Mouse (Mus musculus): ENCODE measurements around the gene Rtn1. TPM values are rescaled to one million over a fixed set of nuclear protein-coding genes. Genes with fewer than 3 reads are reported as not detected.

Rtn1 gene
- total RNA-seq, 2 experiments from 2014 or later = 12.4 TPM

DNA sequence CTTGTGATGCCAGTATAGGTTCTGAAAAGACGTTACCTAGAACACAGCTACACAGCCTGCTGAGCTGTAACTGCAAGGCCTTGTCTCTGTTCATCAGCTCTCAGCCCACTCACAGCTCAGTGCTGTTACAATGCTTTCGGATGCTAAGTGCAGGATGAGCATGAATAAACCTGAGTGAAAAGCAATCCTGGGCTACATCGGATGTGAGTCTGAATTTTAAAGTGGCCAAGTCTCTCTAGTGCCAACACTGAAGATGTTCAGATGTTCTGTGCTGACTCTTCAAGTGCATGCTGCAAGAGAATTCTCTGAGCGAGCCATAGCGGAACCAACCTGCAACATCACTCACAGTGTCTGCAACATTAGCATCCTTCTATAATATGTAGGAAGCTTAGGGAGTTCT lies 32.5 kb downstream of the Rtn1 start:
- no peak for DNase-seq
- intact Hi-C loops (cut with DNase I) = no loop called here

DNA sequence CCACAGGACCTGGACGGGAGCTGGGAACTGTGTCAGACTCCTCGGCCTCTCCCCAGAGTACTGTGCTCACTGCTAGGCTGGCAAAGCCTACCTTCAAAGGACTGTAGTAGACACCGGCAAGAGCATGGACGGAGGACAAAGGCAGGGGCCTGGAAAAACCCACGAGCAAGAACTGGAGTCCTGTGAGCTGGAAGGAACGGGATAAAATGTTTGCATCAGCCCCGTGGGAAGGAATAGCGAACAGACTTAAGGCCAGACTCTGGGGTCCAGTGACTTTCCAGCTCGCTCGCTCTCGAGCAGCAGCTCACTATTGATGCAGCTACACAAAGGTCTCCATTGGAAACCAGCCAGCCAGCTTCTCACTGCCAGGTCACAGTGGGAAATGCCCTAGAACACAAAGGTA lies 34.0 kb downstream of the Rtn1 start:
- intact Hi-C loops (cut with DNase I) = no loop called here
- DNase-seq = no peak

DNA sequence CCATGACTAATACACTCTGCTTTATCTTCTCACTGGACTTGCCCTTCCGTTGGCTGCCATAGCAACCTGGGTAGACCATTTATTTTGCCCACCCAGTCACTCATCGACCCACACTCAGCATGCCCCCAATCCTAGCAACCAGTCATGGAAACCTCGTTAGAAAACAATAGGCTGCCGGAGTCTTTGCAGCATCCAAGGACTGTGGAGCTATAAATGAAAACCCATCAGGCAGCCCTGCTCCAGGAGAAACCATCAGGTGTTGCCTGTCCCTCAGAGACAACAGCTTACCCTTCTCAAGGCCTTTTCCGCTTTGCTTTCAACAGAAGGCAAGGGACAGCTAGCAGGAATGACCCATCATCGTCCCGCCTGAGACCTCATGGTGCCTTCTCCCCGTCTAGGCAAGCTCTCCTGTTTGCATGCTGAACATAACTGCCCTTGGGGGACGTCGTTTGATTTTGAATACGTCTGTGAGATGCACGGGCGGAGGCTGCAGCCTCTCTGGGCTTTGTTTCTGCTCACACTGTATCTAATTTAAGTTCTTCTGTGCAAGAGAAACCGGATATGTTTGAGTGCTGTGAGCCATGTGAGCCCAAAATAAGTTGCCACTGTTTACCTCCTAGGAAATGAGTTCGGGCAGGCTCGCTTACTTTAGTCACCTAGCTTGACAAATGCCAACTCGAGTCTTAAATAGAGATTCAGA lies 34.8 kb downstream of the Rtn1 start:
- intact Hi-C loops (cut with DNase I) = no loop called here
- no peak for DNase-seq

DNA sequence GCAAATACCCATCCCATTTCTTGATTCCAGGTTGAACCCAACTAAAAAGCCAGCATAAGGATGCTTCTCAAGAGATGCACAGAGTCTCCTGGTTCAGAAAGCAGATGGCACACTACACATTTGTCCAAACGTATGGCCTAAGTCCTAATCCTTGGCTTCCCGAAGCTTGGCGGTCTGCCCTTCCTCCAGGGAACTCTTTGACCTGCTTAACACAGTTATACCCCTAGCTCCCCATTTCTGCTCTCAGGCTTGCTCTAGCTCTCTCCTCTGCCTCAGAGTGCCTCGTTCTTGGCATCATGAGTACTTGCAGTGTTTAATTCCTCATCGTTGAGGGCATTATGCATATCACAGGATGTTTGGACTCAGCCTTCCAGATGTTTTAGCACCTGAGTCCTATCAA lies 38.8 kb downstream of the Rtn1 start:
- intact Hi-C loops (cut with DNase I) = no loop called here
- DNase-seq = no peak

DNA sequence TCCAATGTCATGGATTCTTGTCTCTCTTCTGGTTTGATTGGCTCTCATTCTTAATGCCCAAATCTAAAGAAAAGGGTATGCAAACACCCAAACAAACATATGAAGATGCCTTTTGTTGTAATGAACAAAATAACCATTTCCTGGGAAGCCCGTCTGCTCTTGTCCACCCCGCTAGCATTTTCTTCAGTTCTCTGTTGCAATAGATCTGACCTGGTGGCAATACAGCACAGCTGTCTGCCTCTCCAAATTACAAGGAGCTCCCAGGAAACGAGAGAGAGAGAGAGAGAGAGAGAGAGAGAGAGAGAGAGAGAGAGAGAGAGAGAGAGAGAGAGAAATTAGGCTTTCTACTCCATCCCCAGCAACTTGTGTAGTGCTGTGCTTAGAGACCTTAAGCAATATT lies 42.1 kb downstream of the Rtn1 start:
- no peak for DNase-seq
- intact Hi-C loops (cut with DNase I) = no loop called here

DNA sequence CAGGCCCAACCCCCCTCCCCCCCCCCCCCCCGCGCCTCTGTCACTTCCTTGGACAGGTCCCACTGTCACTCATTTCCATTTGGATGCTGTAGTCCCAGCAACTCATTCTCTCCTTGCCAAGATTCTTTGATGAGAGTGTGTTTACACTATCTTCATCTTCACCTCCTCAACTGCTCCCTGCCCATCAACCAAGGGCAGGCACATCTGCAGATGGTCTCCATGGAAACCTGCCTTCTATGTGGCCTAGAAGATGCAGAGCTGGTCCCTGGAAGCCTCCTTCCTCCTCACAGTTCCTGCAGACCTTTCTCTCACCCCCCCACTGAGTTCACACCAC lies 42.8 kb downstream of the Rtn1 start:
- intact Hi-C loops (cut with DNase I) = no loop called here
- no peak for DNase-seq

DNA sequence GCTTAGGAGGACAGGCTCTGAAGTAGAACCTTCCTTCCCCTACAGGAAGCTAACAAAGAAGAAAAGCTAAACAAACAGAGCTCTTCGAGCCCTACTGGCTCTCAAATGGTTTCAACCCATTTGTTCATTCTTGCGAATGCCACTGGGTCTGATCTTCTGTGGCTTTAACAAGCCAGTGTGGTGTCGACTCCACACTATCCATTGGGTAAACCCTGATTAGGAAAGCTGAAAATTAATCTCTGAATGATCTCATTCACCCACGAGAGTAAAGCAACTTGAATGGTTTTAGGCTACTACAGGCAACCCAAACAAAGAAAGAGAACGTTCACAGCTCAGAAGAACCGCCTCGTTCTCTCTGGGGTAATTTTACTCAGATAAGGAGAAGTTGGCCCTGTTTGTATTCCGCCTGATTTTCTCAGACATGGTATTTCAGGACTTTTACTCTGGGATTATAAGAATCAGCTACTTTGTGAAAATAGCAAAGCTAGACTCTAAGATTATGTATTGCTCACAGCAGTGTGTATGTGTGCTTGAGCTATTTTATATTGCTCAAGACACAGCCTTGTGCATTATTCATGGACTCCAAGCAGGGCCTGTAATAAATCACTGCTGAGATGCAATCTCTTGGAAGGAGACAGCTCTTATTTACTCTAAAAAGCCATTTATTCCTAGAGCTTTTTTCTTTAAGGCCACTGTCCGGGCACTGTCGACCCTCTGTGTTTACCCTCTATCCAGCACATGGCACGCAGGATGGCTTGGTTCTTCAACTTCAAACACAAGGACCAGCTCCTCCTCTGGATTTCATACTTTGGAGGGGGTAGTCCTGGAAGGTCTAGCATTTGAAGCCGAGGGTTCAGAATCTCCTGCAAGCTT lies 43.4 kb downstream of the Rtn1 start:
- intact Hi-C loops (cut with DNase I) = no loop called here
- DNase-seq = no peak

DNA sequence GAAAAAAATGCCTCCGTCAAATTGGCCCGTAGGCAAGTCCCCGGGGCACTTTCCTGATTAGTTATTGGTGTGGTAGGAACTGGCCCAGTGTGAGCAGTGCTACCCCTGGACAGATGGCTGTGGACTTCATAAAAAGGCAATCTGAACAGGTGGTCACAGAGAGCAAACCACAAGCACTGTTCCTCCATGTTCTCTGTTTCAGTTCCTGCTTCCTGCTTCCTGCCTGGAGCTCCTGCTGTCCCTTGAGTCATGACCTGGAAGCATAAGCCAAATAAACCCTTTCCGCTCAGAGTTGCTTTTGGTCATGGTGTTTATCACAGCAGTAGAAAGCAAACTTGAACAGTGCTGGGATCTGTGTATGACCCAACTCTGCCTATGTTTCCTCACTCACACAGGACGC lies 44.3 kb downstream of the Rtn1 start:
- intact Hi-C loops (cut with DNase I) = no loop called here
- DNase-seq = no peak

DNA sequence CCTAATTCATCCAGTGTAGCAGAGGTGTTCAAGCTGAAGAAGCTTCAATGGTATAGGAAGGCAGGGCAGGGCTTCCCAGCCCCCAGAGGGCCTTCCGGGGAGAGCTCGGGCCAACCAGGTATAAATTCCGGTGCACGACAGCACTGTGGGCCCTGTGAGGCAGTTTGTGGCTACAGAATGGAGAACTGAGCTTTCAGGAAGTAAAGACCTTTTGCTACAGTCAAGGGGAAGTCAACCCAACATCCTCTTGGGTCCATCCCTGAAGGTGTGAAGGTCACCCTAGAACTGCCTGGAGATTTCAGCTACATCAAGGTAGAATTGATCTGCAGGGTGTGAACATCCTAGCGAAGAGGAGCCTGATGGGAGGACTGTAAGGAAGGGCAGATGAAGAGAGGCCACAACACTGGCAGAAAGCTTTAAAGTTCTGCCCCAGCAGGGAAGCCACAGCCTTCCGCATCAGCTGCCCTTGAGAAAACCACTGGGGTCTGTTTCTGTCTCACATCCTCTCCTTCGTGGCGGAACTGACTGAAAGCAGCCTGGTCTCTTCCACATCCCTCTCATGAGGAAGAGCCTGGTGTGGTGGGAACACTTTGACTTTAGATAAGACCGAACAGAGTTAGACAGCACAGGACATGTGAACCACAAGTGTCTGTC lies 47.0 kb downstream of the Rtn1 start:
- no peak for DNase-seq
- intact Hi-C loops (cut with DNase I) = no loop called here

DNA sequence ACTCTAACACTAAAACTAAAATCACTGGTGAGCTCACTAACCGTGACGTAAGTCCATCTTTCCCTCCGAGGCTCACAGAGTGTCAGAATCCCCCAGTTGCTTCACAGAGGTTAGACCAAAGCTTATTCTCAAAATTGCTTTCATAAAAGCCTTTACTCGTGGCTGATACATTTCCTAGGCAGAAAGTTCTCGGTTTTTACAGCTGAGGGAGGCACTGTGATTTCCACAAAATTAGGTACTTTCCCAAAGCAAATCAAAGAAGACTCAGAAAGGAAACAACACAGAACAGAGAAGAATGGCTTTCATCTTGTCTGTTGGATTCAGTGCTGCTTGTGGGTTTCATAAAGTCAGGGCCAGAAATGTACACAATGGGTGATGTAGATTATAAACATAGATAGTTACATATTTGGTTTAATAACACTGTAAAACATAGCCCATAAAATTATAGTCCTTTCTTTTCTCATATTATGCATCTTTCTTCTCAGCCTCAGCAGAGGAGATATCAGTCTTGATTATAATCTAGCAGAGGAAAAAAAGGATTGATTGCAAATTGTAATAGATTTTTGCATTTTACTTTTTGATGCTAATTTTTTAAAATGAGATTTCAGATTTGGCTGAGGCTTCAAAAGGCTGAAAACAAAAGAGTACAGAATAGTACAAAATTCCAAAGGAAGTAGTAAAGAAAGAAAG lies 47.8 kb downstream of the Rtn1 start:
- intact Hi-C loops (cut with DNase I) = no loop called here
- DNase-seq = no peak

DNA sequence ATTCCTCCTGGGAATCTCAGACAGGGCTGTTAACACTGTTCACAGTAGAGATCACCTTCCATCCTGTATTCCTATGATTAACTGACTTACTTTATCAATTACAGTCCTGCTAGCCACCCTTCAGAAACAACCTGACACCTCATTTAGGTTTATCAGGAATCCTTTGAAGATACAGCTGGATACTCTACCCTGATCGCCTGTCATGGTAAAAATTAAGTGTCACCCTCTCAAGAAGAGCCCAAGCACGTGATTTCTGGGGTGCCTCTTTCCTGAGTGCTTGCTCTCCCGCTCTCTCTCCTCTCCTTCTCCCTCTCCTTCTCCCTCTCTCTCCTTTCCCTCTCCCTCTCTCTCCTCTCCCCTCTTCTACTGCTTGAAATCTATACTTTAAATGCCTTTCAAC lies 49.0 kb downstream of the Rtn1 start:
- intact Hi-C loops (cut with DNase I) = no loop called here

DNA sequence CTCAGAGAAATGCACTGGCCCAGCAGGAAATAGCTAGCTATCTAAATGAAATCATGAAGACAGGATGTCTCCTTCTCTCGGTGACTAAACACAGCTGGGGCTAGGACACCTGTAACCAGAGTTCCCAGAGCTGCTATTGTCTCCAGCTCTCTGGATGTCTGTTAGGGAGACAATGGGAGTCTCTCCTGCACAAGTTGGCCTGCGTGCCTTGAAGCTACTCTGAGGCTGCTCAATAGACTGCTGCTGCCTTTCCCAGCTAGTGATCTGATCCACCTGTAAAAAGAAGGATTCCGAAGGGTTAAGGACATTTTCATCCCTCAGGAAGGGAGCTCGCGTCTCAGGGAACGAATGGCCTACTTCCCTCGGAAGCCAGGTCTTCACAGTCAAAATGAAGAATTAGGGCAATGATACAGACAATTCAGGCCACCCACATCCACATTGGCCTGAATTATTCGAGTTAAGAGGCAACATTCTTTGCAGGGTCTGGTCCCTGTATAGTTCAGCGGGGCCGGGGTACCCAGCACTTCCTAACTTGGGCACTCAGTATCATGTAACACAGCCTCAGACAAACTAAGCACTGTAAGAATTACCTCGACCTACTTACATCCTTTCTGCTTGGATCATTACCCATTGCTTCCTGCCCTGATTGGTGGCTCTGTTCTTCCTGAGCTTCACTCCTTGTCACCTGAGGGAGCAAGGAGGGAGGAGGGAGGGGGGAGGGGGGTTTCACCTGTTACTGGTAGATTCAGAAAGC lies 51.0 kb downstream of the Rtn1 start:
- intact Hi-C loops (cut with DNase I) = no loop called here
- DNase-seq = no peak

More for the DNA sequence above, 49.0 kb downstream of the Rtn1 start:
- DNase-seq = no peak

DNA sequence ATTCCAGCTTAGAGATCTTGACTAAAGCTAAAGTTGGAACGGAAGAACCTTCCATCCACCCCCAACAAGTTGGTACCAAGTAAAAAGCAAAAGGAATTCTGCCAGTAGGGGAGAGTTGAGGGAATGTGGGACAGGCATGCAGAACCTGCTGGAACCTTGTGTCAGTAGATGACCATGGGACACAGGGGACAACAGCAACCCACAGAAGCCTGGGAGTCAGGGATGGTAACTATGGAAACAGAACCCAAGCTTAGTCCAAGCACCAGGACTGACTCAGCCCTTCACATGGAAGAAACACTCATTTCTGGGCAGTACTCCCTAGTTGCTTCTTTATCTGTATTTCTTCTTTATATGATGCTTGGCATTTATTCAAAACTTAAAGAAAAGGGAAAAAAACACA lies 54.6 kb downstream of the Rtn1 start:
- intact Hi-C loops (cut with DNase I) = no loop called here
- DNase-seq = no peak

DNA sequence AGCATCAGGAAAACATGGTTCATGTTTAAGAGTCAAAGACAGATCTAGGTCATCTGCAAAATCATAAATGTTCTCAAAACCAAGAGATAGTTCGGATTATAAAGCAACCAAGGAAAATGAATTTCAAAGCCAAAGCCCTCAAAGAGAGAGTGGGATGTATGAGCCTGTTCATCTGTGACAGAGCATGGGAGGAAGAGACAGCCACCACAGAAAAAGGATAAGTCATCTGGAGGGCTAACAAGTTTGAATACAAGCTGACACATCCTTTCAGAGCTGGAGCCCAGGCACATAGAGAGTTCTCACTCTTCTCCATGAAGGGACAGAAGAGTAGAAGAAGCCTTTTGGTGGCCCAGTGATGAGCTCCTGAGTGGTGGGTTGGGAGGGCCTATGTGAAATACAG lies 55.3 kb downstream of the Rtn1 start:
- intact Hi-C loops (cut with DNase I) = no loop called here
- no peak for DNase-seq

DNA sequence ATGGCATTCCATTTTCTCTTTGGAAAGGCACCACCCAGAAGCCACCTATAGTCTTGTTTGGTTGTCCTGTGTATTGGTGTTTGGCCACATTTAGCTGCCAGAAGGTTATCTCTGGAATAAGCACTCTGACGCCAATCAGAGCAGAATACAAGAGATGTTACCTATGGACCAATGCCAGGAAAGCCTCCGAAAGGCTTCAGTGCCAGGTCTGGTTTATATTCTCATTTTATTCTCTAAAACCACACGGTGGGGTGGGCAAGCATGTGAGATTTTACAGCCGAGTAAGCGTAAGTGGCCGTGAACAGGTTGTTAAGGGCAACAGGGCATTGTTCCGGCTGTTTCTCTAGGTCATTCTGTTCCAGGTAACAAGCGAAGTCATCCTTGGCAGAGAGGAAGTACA lies 60.3 kb downstream of the Rtn1 start:
- no peak for DNase-seq
- intact Hi-C loops (cut with DNase I) = no loop called here

DNA sequence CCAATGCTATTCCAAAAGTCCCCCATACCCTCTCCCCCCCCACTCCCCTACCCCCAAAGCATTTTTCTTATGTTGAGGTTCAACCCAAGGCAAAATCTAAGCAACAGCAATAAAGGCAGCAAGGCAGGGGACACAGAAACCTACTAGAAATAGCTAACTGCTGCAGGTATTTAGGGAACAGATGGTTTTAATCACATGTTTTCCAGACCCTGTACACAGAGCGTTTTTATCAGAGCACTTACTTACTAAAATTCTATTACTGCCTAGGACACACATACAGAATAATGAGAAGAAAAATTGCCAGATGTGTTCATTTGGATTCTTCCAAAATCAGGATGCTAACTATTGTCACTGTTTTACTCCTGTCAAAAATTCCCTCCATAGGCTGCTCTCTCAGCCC lies 61.7 kb downstream of the Rtn1 start:
- DNase-seq = no peak
- intact Hi-C loops (cut with DNase I) = no loop called here

DNA sequence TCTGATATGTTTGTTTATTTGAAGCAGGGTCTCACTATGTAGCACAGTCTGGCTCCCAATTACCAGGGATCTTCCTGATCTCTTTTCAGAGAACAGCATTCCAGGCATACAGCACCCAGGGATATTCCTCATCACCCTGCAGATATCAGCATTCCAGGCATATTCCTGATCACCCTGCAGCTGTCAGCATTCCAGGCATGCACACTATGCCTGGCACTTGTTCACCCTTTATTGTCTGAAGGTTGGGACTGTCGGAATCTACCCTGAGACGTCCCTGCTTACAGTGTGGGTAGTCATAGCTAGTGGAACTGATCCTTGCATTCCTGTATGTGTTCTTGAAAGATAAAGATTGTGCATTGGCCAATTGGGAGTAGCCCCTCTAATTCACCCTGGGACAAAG lies 65.2 kb downstream of the Rtn1 start:
- intact Hi-C loops (cut with DNase I) = no loop called here
- DNase-seq = peak in 1 of 2 experiments; percentile 38

DNA sequence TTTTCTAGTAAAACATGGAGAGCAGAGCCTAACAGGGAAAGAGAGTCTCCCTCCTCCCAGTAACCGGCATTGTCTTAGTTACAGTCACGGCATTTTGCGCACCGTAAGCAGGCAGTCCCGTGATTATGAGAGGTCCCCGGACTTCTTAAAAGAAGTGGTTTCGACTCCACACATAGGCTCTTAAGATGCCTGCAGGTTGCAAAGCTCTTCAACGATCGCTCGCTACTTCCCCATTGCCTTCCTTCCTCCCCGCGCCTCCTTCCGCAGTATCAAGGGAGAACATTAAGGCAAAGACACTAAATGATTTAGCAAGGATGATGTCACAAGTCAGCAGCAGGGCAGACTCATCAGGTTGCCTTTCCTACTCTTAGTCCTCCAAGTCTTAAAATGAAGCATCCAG lies 72.8 kb downstream of the Rtn1 start:
- DNase-seq = no peak
- intact Hi-C loops (cut with DNase I) = no loop called here

DNA sequence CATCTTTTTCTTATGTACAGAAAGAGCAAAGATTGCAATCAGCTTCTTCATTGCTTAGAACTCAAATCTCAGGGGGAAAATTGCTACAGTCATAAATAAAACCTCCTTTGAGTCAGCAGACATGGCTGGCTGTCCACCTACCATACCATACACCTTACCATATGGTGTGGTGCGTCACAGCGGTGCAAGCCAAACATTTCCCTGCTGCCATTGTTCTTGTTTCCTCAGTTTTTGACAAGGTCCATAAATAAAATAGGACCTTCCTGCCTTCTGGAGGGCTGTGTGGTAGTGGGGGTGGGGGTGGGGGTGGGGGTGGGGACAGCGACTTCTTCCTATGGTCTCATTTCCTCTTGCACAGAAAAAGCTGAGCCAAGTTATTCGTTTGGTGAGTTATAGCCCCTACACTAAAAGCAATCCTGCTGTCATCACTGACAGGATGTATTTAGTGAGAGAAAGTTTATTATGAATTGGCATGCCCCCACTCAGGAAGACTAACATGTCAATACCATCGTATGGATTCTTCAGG lies 76.3 kb downstream of the Rtn1 start:
- intact Hi-C loops (cut with DNase I) = no loop called here
- no peak for DNase-seq

DNA sequence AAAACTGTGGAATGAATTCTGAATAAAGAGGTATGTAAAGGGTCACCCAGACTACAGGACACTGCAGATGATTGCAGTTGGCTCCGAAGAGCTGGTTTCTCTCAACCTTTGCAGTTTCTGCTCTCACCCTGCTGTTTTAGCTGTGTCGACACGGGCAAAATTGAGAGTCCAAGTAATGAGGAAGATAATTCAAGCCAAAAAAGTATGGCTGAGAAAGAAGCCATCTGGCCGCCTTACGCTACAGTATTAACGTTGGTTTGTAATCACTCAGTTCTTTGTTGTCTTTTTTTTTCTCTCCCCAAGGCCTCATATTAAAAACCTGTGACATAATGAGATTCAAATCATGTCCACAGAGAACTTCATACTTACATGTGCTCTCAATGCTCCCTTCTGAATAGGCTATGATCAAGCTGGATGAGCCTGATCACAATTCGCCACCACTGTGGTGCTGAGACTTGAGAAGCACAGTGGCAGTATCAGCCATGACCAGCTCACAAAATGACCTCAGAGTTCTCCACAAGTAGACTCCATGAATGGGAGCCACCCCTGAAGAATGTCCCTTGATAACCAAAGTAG lies 76.9 kb downstream of the Rtn1 start:
- intact Hi-C loops (cut with DNase I) = no loop called here
- DNase-seq = no peak
